Mouse (Mus musculus) spleen, postnatal 14 days (tissue): ENCODE data around the gene Mtf1.

Experiments
- DNase-seq, 2 experiments: peaks; one replicate each; pipeline ENCODE4 v3.0.0; 2021 to 2022; ENCODE audit warnings: low spot score in 2 of 2

The Mtf1 gene

DNA sequence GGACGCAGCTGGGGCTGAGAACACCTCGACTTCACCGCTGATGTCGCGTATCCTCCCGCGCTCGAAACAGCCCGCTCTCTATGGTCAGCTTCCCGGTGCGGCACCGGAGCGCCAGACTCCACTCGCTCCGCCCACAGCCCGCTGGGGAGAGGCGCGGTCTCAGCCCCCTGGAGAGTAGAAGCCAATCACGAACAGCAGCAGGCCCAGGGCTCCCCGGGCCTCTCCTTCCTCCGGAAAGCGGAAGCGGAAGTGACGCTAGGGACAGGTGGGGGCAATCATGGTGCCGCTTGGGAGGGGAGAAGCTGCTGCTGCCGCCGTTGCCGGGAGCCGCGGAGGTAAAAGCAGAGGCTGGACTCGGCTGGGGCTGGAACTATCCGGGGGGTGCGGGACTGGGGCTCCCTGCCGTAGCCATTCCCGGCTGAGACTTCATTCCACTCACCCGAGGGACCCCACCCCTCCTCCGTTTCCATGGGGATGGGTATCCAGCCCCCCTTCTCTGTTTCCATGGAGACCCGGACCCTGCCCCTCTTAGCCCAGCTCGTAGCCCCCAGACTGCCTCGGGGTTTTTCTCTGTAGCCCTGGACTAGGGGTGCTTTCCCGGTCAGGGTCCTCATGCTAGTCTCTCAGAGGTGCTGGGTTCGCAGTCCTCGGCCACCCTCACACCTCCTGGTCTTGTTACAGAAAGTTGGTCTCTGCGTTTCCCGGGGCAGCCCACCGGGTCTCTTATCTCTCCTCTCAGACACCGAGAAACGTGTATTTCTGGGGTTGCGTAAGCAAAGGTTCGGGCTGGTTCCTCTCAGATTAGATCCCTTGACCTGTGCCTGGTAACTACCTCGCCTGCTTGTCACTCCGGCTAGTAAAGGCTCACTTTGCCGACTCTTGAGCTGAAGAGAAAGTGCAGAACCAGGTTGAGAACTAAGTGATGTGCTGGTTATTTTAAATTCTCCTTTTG is 681 bp downstream of the Mtf1 start:
- DNase-seq, result peak; percentile 92 to 97

- no peak for DNase-seq
These were observed 1.5 kb downstream of the Mtf1 start for GRCm38 (mm10) chr4:124803406-124803805.

- no peak for DNase-seq
These were observed 6.6 kb downstream of the Mtf1 start for GRCm38 (mm10) chr4:124808511-124808910.

GRCm38 (mm10) chr4:124809136-124809883 is 7.4 kb downstream of the Mtf1 start:
- no peak for DNase-seq

DNA sequence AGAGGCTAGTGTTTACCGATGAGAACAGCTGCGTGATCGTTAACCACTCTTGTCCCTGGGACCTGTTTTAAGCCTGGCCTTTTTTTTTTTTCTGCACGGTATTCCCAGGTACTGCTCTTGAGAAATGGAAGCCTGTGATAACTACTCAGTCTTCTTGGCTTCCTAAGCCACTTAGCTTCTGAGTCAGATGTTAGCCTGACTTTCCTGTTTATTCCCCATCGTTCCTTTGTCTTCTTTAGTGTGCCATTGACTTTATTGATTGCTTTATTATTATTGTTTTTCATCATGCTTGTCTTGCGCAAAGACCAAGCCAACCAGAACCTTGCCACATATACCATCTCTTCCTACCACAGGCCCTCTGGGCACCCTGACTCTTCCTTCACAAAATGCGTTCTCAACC is 8.2 kb downstream of the Mtf1 start:
- DNase-seq, result no peak

- DNase-seq, result no peak
These were observed 9.6 kb downstream of the Mtf1 start for GRCm38 (mm10) chr4:124811347-124811975.

DNA sequence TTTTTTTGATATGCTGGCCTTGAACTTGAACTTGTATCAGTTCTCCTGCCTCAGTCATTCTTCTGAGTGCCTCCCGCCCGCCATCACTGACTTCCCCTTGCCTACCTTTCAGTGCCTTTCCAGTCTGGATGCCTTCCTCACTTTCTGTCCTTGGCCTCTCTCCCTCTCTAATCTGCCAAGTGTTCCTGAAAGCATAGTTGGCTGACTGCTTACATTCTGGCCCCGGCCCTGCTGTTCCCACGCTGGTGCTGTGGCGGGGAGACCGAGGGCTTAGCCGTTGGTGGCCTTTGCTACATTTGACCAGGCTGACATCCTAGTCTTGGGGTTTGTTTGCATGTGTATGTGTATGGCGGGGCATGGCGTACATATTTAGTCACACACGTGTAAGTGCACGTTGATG is 14.0 kb downstream of the Mtf1 start:
- DNase-seq, result no peak

GRCm38 (mm10) chr4:124817803-124818202 is 15.9 kb downstream of the Mtf1 start:
- DNase-seq, result no peak

DNA sequence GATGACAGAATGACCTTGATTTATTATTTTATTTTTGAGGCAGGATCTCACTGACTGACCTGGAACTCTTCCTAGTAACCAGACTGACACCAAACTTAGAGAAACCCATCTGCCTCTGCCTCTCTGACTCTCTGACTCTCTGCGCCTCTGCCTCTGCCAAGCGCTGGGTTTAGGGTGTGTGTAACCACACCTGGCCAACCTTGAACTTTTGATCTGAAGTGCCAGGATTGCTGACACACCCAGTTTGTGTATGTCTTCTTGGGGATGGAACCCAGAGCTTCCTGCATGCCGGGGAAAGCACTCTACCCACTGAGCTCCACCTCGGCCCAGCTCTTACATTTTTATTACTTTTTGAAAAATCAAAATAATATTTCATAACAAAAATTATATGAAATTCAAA is 16.9 kb downstream of the Mtf1 start:
- DNase-seq, result no peak

- no peak for DNase-seq
These were observed 23.1 kb downstream of the Mtf1 start for GRCm38 (mm10) chr4:124824967-124825366.

DNA sequence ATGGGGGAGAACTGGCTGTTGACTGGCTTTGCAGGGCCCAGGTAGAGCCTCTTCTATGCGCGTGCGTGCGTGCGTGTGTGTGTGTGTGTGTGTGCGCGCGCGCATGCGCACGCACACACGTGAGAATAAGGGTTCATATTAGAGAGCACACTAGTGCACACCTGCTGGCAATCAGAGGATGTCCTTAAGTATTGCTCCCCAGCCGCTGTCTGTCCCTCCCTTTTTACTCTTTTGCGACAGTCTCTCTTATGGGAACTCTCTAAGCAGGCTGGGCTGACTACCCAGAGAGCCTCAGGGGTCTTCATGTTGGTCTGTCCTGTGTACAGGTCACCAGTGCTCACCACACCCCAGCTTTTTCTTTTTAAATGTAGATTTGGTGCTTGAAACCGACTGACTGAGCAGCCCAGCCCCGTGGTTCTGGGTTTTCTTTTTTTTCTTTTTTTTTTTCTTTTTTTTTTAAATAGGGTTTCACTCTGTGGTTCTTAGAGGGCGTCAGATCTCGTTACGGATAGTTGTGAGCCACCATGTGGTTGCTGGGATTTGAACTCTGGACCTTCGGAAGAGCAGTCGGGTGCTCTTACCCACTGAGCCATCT is 23.6 kb downstream of the Mtf1 start:
- no peak for DNase-seq

- no peak for DNase-seq
These were observed 27.8 kb downstream of the Mtf1 start for GRCm38 (mm10) chr4:124829671-124830070.

DNA sequence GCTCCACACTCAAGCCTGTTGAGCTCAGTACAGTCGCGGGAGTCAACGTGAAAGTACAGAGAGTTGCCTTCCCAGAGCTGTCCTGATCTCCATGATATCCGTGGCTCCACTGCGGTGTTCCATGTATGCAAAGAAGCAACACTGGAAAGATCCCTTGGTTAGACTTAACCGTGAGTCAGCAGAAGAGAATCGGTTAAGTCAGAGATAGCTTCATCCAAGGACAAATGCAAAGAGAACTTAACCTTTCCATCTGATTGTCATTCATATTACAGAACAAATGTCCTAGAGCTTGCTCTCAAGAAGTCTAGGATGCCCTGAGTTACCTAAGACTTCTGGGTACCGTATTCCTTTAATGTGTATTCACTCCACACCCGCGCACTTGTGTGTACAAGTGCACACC is 30.9 kb downstream of the Mtf1 start:
- DNase-seq, result no peak

- DNase-seq, result no peak
These were observed 36.3 kb downstream of the Mtf1 start for GRCm38 (mm10) chr4:124838035-124838700.

- DNase-seq, result no peak
These were observed 39.1 kb downstream of the Mtf1 start for GRCm38 (mm10) chr4:124840998-124841397.

GRCm38 (mm10) chr4:124843493-124843892 is 41.6 kb downstream of the Mtf1 start:
- peak in 1 of 2 experiments; percentile 24 for DNase-seq

DNA sequence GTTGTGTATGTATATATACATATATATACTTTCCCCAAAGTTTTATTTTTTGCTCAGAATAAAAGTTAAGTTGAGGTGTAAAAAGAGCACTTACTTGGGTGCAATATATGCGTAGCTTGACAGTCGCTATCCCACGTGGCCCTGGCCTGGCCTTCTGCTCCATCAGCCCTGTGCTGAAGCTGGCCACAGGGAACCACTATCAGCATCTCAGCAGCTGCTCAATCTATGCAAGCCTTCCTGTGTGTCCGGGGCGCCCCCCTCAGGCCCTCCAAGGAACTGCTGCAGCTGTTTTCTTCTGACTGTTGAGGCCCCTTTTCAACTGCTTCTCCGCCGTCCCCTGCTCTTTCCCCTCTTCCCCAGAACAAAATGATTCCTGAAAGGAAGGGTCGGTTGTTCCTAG is 45.7 kb downstream of the Mtf1 start:
- DNase-seq, result peak; percentile 63 to 77

DNA sequence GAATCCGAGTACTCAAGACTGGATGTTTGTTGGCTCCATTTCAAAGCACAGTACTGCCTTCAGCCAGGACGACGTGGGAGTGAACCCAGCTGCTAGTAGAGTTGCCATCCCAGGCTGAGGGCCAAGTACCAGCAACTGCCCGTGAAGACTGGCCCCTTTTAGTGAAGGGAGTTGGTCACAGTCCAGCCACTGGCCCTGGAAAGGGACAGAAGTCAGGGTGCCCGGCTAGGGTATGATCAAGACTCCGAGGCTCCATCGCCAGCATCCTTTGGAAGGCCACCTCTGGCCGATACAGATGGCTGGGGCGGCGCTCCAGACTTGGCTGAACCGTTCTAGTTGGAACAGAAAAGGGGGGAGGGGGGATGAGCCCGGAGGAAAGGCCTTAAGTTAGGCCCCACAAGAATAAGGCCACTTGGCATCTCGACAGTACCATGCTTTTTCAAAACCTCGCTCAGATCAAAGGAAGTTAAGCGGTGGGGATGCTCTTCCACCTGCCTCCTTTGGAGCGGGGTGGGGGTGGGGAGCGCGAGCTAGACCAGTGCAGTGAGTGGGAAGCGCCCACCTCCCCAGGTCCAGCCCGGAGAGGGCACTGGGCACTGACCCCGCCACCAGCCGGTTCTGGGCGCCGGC is 47.8 kb downstream of the Mtf1 start:
- DNase-seq, result no peak

- peak; percentile 84 to 87 for DNase-seq
These were observed 48.5 kb downstream of the Mtf1 start, which contains the start of gene Yrdc for GRCm38 (mm10) chr4:124850261-124850913. Yrdc (plus strand) TSS chr4:124850679.

DNA sequence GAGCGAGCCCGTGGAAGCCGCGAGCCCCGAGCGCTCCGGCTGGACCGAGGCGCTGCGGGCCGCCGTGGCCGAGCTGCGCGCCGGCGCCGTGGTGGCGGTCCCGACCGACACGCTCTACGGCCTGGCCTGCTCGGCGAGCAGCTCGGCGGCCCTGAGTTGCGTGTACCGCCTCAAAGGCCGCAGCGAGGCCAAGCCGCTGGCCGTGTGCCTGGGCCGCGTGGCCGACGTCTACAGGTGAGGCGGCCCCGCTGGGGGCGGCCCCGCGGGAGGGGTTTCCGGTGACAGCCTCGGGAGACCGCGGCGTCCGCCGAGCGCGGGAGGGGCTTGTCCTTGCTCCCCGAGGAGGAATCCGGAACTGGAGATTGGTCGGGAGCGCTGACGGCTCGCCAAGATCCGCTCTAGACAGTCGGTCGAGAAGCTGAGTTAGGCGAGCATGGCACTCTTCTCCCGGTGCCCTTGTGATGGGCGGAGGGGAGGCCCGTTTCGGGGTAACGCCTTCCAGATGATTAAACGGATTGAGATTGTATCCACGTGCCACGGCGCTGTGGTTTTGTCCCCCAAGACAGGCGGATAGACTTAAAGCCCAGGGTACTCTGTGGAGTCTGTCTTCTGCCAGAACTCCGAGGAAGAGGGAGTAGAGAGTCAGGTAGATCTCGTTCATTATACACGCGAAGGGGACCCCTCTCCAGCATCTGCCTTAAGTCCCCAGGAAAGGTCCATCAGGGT is 49.2 kb downstream of the Mtf1 start, which contains the start of gene 1110065P20Rik:
1110065P20Rik (minus strand) TSS at position 264 of the 726 bp plus-strand sequence.
- DNase-seq, result peak; percentile 37 to 50
